ENCODE assay signal across 11 mouse cellular contexts in genomic region chr5:146187441-146187840, GRCm38 (mm10). TPM values are rescaled to one million over a fixed set of nuclear protein-coding genes. Genes with fewer than 3 reads are reported as not detected.
DNase-seq lines count a peak whose midpoint lies in the region; ATAC-seq and TF ChIP-seq lines count a peak whose summit lies in the region.
"Not testable (repeated sequence)": the region's sequence is repeated elsewhere in the genome, so short reads cannot be mapped to it uniquely, and the experiment has no call there.
"Had no signal": no experiment of that assay in that cellular context is flagged by ENCODE, and none has a peak within 500 bp of the region (broad histone marks: within the 10 kb centered on the region; RNA-seq: fewer than 3 reads in every experiment).

No protein-coding gene starts in this region.

- POLR2A ChIA-PET in Patski (lab: Charles Lee) = not testable (repeated sequence)

- not testable (repeated sequence) for ATAC-seq in Patski; intestine, embryonic 14.5 days (replicated peaks; ENCODE audit: low FRiP score, low TSS enrichment, low read depth)

- TF ChIP-seq CTCF in Patski (IDR thresholded peaks at IDR 0.05) = peak; percentile 70

- H3K4me2 ChIP-seq in intestine, embryonic 14.5 days (ENCODE audit: low read length) = not testable (repeated sequence)

- H3K9ac ChIP-seq in intestine, embryonic 14.5 days (ENCODE audit: low read length) = not testable (repeated sequence)

- not testable (repeated sequence) for H3K27me3 ChIP-seq in Patski; intestine, embryonic 14.5 days (replicated peaks; ENCODE audit: control insufficient read depth, insufficient read depth, low read length)

- H3K4me1 ChIP-seq in intestine, embryonic 14.5 days (replicated peaks; ENCODE audit: control insufficient read depth, insufficient read depth, low read length) = not testable (repeated sequence)

- 27% methylated on average over 5 of the region's 5 CpGs for WGBS in intestine, embryonic 14.5 days

- CTCF ChIA-PET in Patski (lab: Charles Lee) = interaction anchor here (1.2 kb wide), 2 partner anchors 110 to 124 kb away, joined by 3 to 5 read pairs; no protein-coding TSS in a partner anchor

- not testable (repeated sequence) for H3K36me3 ChIP-seq in intestine, embryonic 14.5 days (ENCODE audit: control insufficient read depth, insufficient read depth, low read length)

- in situ Hi-C loops in Patski (cut with MboI; ENCODE audit: low pct_unique_long_range_greater_than_20kb) = loop anchor here (25.0 kb wide), 1 partner anchor 275 kb away; no protein-coding TSS in a partner anchor

- not testable (repeated sequence) for H3K4me3 ChIP-seq in intestine, embryonic 14.5 days (ENCODE audit: low read depth, low read length)

- H3K9me3 ChIP-seq in intestine, embryonic 14.5 days (ENCODE audit: control insufficient read depth, low read length) = not testable (repeated sequence)

- not testable (repeated sequence) for H3K27ac ChIP-seq in intestine, embryonic 14.5 days (ENCODE audit: low read depth)

- DNase-seq in Patski (ENCODE audit: low read depth, low spot score) = not testable (repeated sequence)
- DNase-seq in cerebellum, adult 9-11 months = peak; percentile 81
- peak; percentile 15 to 24 for DNase-seq in gastrocnemius, adult 8-10 months (ENCODE audit: low spot score in 2 of 2)
- DNase-seq in intestine, embryonic 14.5 days (ENCODE audit: low spot score) = peak; percentile 74
- DNase-seq in left cerebral cortex, adult 11 months (ENCODE audit: low spot score) = peak; percentile 11
- DNase-seq in lung, postnatal 36 days = peak; percentile 77
- peak; percentile 43 for DNase-seq in right cerebral cortex, postnatal 25 days
- peak; percentile 52 to 59 for DNase-seq in thymus, postnatal 36 days

RNA-seq across cellular contexts. Expression of gene 1700001J03Rik, which starts 2.3 kb away (rescaled TPM):
- polyA plus RNA-seq in Patski (2021) = not detected
- 1 to 10 TPM in 2 of 4 experiments, under 1 TPM in 2; 0.54 to 1.6 (median 1.0) TPM for total RNA-seq in gastrocnemius, adult 8-10 months (2022)
- not detected in 2 replicates for polyA plus RNA-seq in intestine, embryonic 14.5 days (2014; fragmentation: Nextera tagmentation; extraction: Ambion mirVana)
- polyA plus RNA-seq: forebrain, embryonic 10.5 days; midbrain, embryonic 11.5 days had no signal

RNA-seq across cellular contexts. Expression of gene Gm6309, which starts 16.9 kb away (rescaled TPM):
- polyA plus RNA-seq in Patski (2021) = not detected
- not detected for total RNA-seq in gastrocnemius, adult 8-10 months (2022)
- not detected in 2 replicates for polyA plus RNA-seq in intestine, embryonic 14.5 days (2014; fragmentation: Nextera tagmentation; extraction: Ambion mirVana)
- polyA plus RNA-seq: forebrain, embryonic 10.5 days; inflammation-experienced regulatory T-cells, adult 6 months; midbrain, embryonic 11.5 days had no signal

RNA-seq across cellular contexts. Expression of gene Gm5565, which starts 27.1 kb away (rescaled TPM):
- polyA plus RNA-seq in Patski (2021) = not detected
- total RNA-seq in gastrocnemius, adult 8-10 months (2022) = not detected
- polyA plus RNA-seq in intestine, embryonic 14.5 days (2014; fragmentation: Nextera tagmentation; extraction: Ambion mirVana) = not detected in 2 replicates
- polyA plus RNA-seq: forebrain, embryonic 10.5 days; inflammation-experienced regulatory T-cells, adult 6 months; midbrain, embryonic 11.5 days had no signal

RNA-seq across cellular contexts. Expression of gene Rnf6, which starts 33.9 kb away (rescaled TPM):
- 82.9 TPM for polyA plus RNA-seq in Patski (2021)
- total RNA-seq in gastrocnemius, adult 8-10 months (2022) = 10 to 100 TPM; 40.3 to 46.6 (median 42.4) TPM
- 38.8 and 39.9 TPM in 2 replicates for polyA plus RNA-seq in intestine, embryonic 14.5 days (2014; fragmentation: Nextera tagmentation; extraction: Ambion mirVana)

RNA-seq across cellular contexts. Expression of gene Cdk8, which starts 43.6 kb away (rescaled TPM):
- 44.3 TPM for polyA plus RNA-seq in Patski (2021)
- total RNA-seq in gastrocnemius, adult 8-10 months (2022) = 10 to 100 TPM; 13.6 to 18.5 (median 16.0) TPM
- 28.9 and 35.1 TPM in 2 replicates for polyA plus RNA-seq in intestine, embryonic 14.5 days (2014; fragmentation: Nextera tagmentation; extraction: Ambion mirVana)
